Mouse (Mus musculus) neural tube, embryonic 12.5 days (tissue): ENCODE data around the gene Tmem117. TPM values are rescaled to one million over a fixed set of nuclear protein-coding genes. Genes with fewer than 3 reads are reported as not detected.

Experiments used
- ATAC-seq: fragments of 200-750 bp; cut with Nextera tagmentation; 2 replicates; pipeline ENCODE4 v1.8.0; 2017; ENCODE audit warnings: low read depth, mild to moderate bottlenecking, moderate TSS enrichment, moderate library complexity; ENCODE audit not compliant: low FRiP score
- H3K27ac ChIP-seq: fragments of 300-500 bp; sonication (generic); 2 replicates; pipeline ENCODE4 v1.5.1; 2016
- H3K27me3 ChIP-seq: fragments of 300-500 bp; sonication (generic); replicated peaks from 2 replicates; pipeline ENCODE4 v1.6.1; 2016; ENCODE audit warnings: mild to moderate bottlenecking
- H3K36me3 ChIP-seq: fragments of 300-500 bp; sonication (generic); 2 replicates; pipeline ENCODE4 v1.6.1; 2016; ENCODE audit warnings: mild to moderate bottlenecking
- H3K4me1 ChIP-seq: fragments of 300-500 bp; sonication (generic); 2 replicates; pipeline ENCODE4 v1.6.1; 2016
- H3K4me2 ChIP-seq: fragments of 300-500 bp; sonication (generic); replicated peaks from 2 replicates; pipeline ENCODE4 v1.6.1; 2016; ENCODE audit warnings: mild to moderate bottlenecking
- H3K4me3 ChIP-seq: fragments of 300-500 bp; sonication (generic); 2 replicates; pipeline ENCODE4 v1.5.1; 2016
- H3K9ac ChIP-seq: fragments of 300-500 bp; sonication (generic); 2 replicates; pipeline ENCODE4 v1.6.1; 2016; ENCODE audit warnings: mild to moderate bottlenecking
- H3K9me3 ChIP-seq: fragments of 300-500 bp; sonication (generic); 2 replicates; pipeline ENCODE4 v1.6.1; 2016; ENCODE audit warnings: mild to moderate bottlenecking
- WGBS: fragments of 180-500 bp; shearing (Covaris S2); methylation state at CpG from one replicate; pipeline ENCODE4 v1.1.7; 2016; 5-methylcytosine and 5-hydroxymethylcytosine counted together
- polyA plus RNA-seq: library from polyadenylated mRNA; unstranded; fragments of >200 nt; fragmentation: Nextera tagmentation; extraction: Ambion mirVana; gene quantifications from 2 replicates; pipeline ENCODE4 v1.2.1, GENCODE M21; 2016

Tmem117 gene
- polyA plus RNA-seq, 1 experiment from 2014 or later, result 6.5 TPM

- no peaks in the 10 kb centered on the region for H3K27me3 ChIP-seq
- no peak overlapping the region for H3K27ac ChIP-seq
- no peaks in the 10 kb centered on the region for H3K36me3 ChIP-seq
- WGBS, result 72% methylated on average over 3 of the region's 3 CpGs
- H3K4me2 ChIP-seq, result no peak overlapping the region
- H3K4me1 ChIP-seq, result no peaks in the 10 kb centered on the region
- H3K9me3 ChIP-seq, result no peaks in the 10 kb centered on the region
- no peak overlapping the region for H3K9ac ChIP-seq
- no peak overlapping the region for H3K4me3 ChIP-seq
- no peak for ATAC-seq
Measured at GRCm38 (mm10) chr15:94602441-94602840, 26.6 kb upstream of the Tmem117 start.

- ATAC-seq, result no peak
- no peaks in the 10 kb centered on the region for H3K9me3 ChIP-seq
- H3K36me3 ChIP-seq, result no peaks in the 10 kb centered on the region
- H3K4me1 ChIP-seq, result no peaks in the 10 kb centered on the region
- 91% methylated on average over 8 of the region's 8 CpGs for WGBS
- no peak overlapping the region for H3K4me3 ChIP-seq
- no peak overlapping the region for H3K9ac ChIP-seq
- H3K27ac ChIP-seq, result no peak overlapping the region
- no peak overlapping the region for H3K4me2 ChIP-seq
- H3K27me3 ChIP-seq, result no peaks in the 10 kb centered on the region
Measured at GRCm38 (mm10) chr15:94607768-94608167, 21.3 kb upstream of the Tmem117 start.

DNA sequence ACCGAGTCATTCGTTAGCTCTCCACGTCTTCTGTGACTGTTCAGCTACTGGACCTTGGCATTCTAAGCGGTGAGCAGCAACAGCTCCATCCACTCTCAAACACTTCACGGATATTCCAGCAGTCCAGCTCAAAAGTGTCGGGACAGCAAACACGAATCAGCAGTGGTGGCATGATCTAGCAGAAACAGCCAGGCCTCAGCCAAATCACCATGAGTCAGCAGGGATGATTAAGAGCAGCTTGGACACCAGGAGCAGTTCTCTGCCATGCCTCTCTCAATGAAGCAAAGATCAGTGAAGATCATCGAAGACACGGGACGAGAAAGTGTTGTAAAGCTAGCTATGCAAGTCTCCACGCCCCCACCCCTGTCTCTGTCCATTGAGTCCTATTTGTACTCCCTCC lies 13.0 kb upstream of the Tmem117 start:
- no peak overlapping the region for H3K27ac ChIP-seq
- H3K36me3 ChIP-seq, result no peaks in the 10 kb centered on the region
- no peak for ATAC-seq
- no peaks in the 10 kb centered on the region for H3K4me1 ChIP-seq
- H3K9me3 ChIP-seq, result no peaks in the 10 kb centered on the region
- no peaks in the 10 kb centered on the region for H3K27me3 ChIP-seq
- H3K9ac ChIP-seq, result no peak overlapping the region
- WGBS, result 92% methylated on average over 11 of the region's 11 CpGs
- no peak overlapping the region for H3K4me3 ChIP-seq
- H3K4me2 ChIP-seq, result no peak overlapping the region

DNA sequence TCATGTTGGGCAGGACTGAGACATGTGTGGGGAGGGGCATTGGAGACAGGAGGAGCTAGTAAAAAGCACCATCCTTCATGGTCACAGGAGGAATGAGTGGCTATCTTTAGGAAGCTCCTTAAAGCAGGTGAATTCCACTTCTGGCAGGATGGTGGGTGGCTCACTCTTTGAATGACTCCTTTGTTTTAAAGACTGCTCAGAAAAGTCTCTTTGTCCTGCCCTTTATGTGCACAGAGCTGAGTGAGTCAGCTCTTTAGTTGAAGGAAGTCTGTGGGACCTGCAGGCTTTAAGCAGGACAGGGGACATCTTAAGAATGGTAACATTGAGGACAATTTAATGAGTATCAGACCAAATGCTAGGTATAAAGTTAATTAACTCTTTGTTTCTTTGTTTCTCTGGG lies 8.1 kb upstream of the Tmem117 start:
- Histone ChIP-seq H3K36me3 (no peaks in the 10 kb centered on the region), H3K9ac (no peak overlapping the region), H3K27ac (no peak overlapping the region), H3K4me1 (no peaks in the 10 kb centered on the region), H3K27me3 (no peaks in the 10 kb centered on the region), H3K4me2 (no peak overlapping the region), H3K4me3 (no peak overlapping the region), H3K9me3 (no peaks in the 10 kb centered on the region)
- no peak for ATAC-seq

DNA sequence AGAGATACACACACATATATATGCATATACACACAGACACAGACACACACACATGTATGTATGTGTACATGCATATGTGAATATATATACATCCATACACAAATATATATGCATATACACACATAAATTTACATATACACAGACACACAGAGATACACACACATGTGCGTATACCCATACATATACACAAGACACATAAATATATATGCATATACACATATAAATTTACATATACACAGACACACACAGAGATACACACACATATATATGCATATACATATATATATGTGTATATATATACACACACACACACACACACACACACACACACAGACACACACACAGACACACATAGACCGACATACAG lies 586 bp upstream of the Tmem117 start:
- H3K27ac ChIP-seq, result no peak overlapping the region
- peaks cover 5% of the 10 kb centered on the region; the same call in 1 of the 2 replicates for H3K27me3 ChIP-seq
- peak overlapping the region; percentile 86 for H3K9ac ChIP-seq
- H3K36me3 ChIP-seq, result no peaks in the 10 kb centered on the region
- H3K9me3 ChIP-seq, result no peaks in the 10 kb centered on the region
- WGBS, result 52% methylated on average over 2 of the region's 2 CpGs
- 0 out of 2 replicates have a peak, but pooled peaks have one; percentile 10 for ATAC-seq
- H3K4me1 ChIP-seq, result no peaks in the 10 kb centered on the region
- H3K4me3 ChIP-seq, result peak overlapping the region; percentile 81
- H3K4me2 ChIP-seq, result peak overlapping the region; percentile 95

DNA sequence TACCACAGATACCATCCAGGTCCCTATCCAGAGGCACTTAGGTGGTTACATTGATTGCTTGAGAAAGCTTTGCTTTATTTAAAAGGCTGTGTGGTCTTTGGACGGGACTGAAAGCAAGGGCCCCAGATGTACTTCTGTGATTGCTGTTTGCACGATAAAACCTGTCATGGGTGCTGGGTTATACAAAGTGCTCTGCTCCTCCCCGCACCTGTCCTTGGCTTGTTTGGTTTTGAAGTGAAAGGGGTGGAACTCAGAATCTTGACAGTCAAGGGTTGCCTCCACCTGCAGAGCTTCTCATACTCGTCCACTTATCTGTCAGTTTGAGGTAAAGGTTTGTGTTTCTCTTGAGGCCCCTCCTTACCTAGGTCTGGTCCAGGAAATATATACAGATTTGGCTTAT lies 1.5 kb downstream of the Tmem117 start:
- H3K4me1 ChIP-seq, result no peaks in the 10 kb centered on the region
- no peaks in the 10 kb centered on the region for H3K9me3 ChIP-seq
- no peak overlapping the region for H3K9ac ChIP-seq
- 82% methylated on average over 4 of the region's 4 CpGs for WGBS
- no peak overlapping the region for H3K4me3 ChIP-seq
- no peaks in the 10 kb centered on the region for H3K36me3 ChIP-seq
- no peak overlapping the region for H3K27ac ChIP-seq
- no peak overlapping the region for H3K4me2 ChIP-seq
- ATAC-seq, result no peak
- peaks cover 5% of the 10 kb centered on the region; the same call in 1 of the 2 replicates for H3K27me3 ChIP-seq

DNA sequence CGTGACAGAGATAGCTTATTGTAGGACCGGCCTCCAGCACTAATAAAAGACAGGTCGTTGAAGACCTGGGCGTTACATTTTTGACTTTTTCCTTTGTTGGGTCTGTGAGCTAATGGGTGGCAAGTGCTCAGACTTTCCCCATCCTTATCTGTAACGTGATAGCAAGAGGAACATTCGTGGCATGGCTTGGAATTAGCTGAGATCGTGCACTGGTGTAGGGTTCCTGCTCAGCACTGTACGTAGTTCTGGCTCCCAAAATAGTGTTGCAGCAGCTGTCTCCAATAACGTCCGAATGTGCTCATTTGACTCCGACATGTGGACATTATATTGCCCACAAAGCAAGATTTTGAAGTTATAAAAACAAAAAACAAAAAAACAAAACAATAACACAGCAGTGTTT lies 5.5 kb downstream of the Tmem117 start:
- 78% methylated on average over 11 of the region's 11 CpGs for WGBS
- H3K9ac ChIP-seq, result no peak overlapping the region

DNA sequence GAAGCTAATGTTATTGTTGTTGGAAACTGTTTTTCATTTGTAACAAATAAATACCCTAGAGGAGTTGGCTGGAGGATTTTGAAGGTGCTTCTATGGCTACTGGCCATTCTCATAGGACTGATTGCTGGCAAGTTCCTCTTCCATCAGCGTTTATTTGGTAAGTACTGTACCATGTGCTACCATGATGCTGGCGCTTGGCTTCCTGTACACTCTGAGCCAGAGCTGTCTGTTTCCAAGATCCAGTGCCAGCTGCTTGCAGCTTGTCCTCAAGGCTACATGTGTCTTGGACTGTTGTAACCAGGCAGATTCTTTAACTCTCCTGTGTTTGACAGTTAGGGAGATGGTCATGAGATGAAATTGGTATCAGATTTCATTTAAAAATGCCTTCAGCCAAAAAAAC lies 9.2 kb downstream of the Tmem117 start:
- no peaks in the 10 kb centered on the region for H3K4me1 ChIP-seq
- no peaks in the 10 kb centered on the region for H3K36me3 ChIP-seq
- H3K9ac ChIP-seq, result no peak overlapping the region
- no peaks in the 10 kb centered on the region for H3K27me3 ChIP-seq
- no peaks in the 10 kb centered on the region for H3K9me3 ChIP-seq
- H3K4me3 ChIP-seq, result no peak overlapping the region
- WGBS, result 90% methylated on average over 2 of the region's 2 CpGs
- no peak for ATAC-seq
- H3K27ac ChIP-seq, result no peak overlapping the region
- H3K4me2 ChIP-seq, result no peak overlapping the region

More for the DNA sequence above, 5.5 kb downstream of the Tmem117 start:
- Histone ChIP-seq H3K4me1 (no peaks in the 10 kb centered on the region), H3K9me3 (no peaks in the 10 kb centered on the region), H3K27me3 (no peaks in the 10 kb centered on the region), H3K27ac (no peak overlapping the region), H3K36me3 (no peaks in the 10 kb centered on the region), H3K4me2 (no peak overlapping the region), H3K4me3 (no peak overlapping the region)
- ATAC-seq, result no peak

- Histone ChIP-seq H3K4me3 (no peak overlapping the region), H3K9ac (no peak overlapping the region), H3K27me3 (no peaks in the 10 kb centered on the region), H3K9me3 (no peaks in the 10 kb centered on the region), H3K27ac (no peak overlapping the region), H3K4me2 (no peak overlapping the region), H3K36me3 (no peaks in the 10 kb centered on the region), H3K4me1 (no peaks in the 10 kb centered on the region)
- ATAC-seq, result no peak
- WGBS, result 79% methylated on average over 2 of the region's 2 CpGs
Measured at GRCm38 (mm10) chr15:94639126-94639525, 10.1 kb downstream of the Tmem117 start.

DNA sequence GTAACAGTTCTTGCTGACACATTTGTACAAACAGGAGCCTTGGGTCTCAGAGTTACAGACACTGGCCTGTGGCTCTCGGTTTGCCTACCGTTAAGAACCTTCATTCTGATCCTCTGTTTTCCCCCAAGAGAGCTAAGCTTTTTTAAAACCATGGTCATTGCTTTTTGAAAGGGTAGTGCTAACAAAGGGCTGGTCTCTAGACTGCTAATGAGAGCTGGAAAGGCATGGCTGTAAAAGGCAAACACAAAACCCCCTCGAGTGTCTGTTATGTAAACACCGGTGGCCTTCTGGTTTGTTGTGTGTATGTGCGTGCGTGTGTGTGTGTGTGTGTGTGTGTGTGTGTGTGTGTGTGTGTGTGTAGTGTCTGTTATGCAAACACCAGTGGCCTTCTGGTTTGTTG lies 17.0 kb downstream of the Tmem117 start:
- H3K9ac ChIP-seq, result no peak overlapping the region
- H3K9me3 ChIP-seq, result no peaks in the 10 kb centered on the region
- H3K36me3 ChIP-seq, result no peaks in the 10 kb centered on the region
- no peak for ATAC-seq
- peaks cover 15% of the 10 kb centered on the region; the same call in 1 of the 2 replicates for H3K4me1 ChIP-seq
- H3K27ac ChIP-seq, result no peak overlapping the region
- 20% methylated on average over 6 of the region's 6 CpGs for WGBS
- H3K4me2 ChIP-seq, result no peak overlapping the region
- no peak overlapping the region for H3K4me3 ChIP-seq
- no peaks in the 10 kb centered on the region for H3K27me3 ChIP-seq

DNA sequence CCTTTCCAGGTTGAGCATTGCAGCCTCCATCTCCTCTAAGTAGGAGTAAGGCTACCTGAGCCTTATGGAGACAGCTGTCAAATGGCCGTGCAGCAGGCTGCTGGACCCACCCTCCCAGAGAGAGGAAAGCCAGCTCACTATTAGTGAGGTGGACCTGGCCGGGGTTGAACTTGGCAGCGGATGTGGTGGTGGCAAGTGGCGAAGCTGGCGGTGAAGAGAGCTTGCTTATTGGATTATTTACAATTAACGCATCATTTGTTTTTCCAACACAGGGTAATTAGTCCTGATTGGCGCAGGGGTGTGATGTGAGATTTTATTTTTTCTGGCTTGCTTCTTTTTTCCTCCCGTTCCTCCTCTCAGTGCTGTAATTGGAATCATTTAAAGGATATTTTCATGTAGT lies 19.4 kb downstream of the Tmem117 start:
- no peaks in the 10 kb centered on the region for H3K9me3 ChIP-seq
- WGBS, result 81% methylated on average over 8 of the region's 8 CpGs

DNA sequence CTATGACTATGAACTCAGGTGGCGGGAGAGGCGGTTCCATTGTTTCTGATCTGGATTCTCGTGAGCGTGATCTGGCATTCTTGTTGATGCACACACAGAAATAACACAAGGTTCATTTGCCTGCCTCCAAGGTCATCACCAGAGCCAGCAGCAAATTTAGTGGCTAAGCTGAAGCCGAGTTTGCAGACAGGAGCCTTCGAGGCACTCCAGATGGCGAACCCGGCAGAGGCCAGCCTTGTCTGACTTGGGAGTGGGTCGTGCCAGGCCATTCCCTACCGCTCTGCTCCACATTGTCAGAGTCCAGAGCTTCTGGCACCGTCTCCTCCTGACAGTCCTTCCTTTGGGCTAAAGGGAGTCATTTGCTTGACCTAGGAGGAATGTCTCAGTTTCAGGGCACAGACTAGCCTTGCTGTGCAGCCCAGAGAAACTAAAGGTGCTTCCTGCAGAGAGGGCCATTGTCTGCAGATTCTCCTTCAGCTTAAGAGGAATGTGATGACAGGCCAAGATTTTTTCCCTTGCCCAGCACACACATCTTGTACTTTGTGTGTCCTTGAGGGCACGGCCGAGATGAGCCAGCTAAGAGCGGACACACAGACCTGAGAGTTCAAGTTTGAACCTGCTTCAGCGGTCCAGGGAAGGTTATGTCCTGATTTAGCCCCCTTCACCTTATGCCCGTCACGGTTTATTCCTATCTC lies 20.2 kb downstream of the Tmem117 start:
- no peak overlapping the region for H3K27ac ChIP-seq
- H3K27me3 ChIP-seq, result no peaks in the 10 kb centered on the region
- no peak overlapping the region for H3K9ac ChIP-seq
- 55% methylated on average over 17 of the region's 17 CpGs for WGBS
- H3K4me1 ChIP-seq, result peaks cover 15% of the 10 kb centered on the region; the same call in 1 of the 2 replicates
- H3K9me3 ChIP-seq, result no peaks in the 10 kb centered on the region
- no peak overlapping the region for H3K4me3 ChIP-seq
- no peak overlapping the region for H3K4me2 ChIP-seq
- no peaks in the 10 kb centered on the region for H3K36me3 ChIP-seq
- ATAC-seq, result no peak

More for the DNA sequence above, 19.4 kb downstream of the Tmem117 start:
- Histone ChIP-seq H3K27me3 (no peaks in the 10 kb centered on the region), H3K4me3 (no peak overlapping the region), H3K4me2 (no peak overlapping the region), H3K36me3 (no peaks in the 10 kb centered on the region), H3K4me1 (peaks cover 15% of the 10 kb centered on the region; the same call in 1 of the 2 replicates), H3K27ac (no peak overlapping the region), H3K9ac (no peak overlapping the region)
- ATAC-seq, result no peak

- WGBS, result 39% methylated on average over 13 of the region's 13 CpGs
- Histone ChIP-seq H3K27me3 (no peaks in the 10 kb centered on the region), H3K9me3 (no peaks in the 10 kb centered on the region), H3K4me1 (peaks cover 15% of the 10 kb centered on the region; the same call in 1 of the 2 replicates), H3K4me3 (no peak overlapping the region), H3K4me2 (0 out of 2 replicates have a peak overlapping the region, but pooled peaks have one; percentile 9), H3K27ac (no peak overlapping the region), H3K36me3 (no peaks in the 10 kb centered on the region), H3K9ac (no peak overlapping the region)
- no peak for ATAC-seq
Measured at GRCm38 (mm10) chr15:94649766-94650120, 20.7 kb downstream of the Tmem117 start.
